Mouse (Mus musculus) kidney, postnatal 14 days (tissue): Measurements from ENCODE around the gene Spata2l.
A peak's percentile ranks its signal among the peaks of the same experiment; 100 is the strongest.

ENCODE experiments used
- DNase-seq: peaks from one replicate; pipeline ENCODE4 v3.0.0; 2022; ENCODE audit warnings: mixed read lengths

Gene Spata2l

DNA sequence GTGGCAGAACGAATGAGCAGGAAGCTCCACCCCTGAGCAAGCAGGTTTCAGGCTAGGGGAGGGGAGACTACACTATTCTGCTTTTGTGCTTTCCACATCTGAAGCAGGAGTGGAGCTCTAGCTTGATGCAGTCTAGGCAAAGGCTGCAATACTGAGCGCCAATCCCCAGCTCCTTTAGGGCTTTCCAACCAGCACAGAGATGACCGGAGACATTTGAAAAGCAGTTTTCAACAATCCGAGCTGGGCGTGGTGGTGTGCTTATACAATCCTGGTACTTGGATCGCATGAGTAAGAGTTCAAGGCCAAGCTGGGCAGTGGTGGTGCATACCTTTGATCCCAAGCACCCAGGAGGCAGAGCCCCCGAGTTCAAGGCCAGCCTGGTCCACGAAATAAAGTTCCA is 44.1 kb downstream of the Spata2l start:
- no peak for DNase-seq

GRCm38 (mm10) chr8:123190678-123191077 is 45.4 kb downstream of the Spata2l start:
- peak; percentile 84 for DNase-seq

GRCm38 (mm10) chr8:123188841-123189240 is 47.2 kb downstream of the Spata2l start:
- no peak for DNase-seq

- DNase-seq, result no peak
Observed at GRCm38 (mm10) chr8:123188006-123188405, 48.0 kb downstream of the Spata2l start.

DNA sequence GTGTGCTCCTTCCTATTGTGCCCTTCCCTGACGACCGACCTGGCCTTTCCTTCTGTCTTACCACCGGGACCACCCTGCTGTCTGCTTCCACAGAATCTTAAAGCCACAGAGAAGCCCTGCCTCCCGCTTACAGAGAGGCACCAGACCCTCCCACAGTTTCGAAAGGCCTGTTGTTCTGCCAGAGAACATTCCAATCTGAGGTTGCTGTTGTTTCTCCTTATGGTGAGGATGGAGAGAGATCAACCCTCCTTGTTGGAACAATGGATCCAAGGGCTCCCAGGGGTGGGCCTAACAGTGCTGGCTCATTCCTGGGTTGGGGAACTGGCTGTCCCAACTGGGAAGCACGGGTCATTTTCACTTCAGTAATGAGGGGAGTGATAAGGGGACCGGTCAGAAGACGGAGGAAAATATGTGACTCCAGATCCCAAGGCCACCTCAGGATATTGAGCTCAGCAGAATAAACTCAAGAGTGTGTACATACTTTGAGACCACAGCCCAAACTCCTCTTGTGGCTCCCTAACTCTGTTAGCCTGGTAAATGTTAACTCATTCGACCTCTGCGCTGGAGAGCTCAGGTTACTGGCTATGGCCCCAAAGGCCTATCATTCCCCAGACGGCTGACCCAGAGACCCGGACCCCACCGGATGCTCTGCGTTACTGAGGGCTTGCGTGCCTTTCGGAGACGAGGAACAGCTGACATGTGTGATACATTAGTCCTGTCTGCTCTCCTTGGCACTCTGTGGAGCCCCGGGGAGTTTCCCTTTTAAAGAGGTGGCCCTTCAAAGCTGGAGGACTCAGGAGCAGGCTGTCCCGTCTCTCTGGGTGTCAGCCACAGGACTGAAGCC is 50.2 kb downstream of the Spata2l start, which contains the start of gene Dpep1:
TSS of gene Dpep1 (plus strand) at position 677 of the 844 bp plus-strand sequence.
- peak; percentile 79 for DNase-seq

GRCm38 (mm10) chr8:123181391-123181790 is 54.6 kb downstream of the Spata2l start:
- DNase-seq, result peak; percentile 75
